Mouse (Mus musculus): ENCODE measurements around the gene Tti1.
"Not testable (repeated sequence)": the region's sequence is repeated elsewhere in the genome, so short reads cannot be mapped to it uniquely, and the experiment has no call there.

DNA sequence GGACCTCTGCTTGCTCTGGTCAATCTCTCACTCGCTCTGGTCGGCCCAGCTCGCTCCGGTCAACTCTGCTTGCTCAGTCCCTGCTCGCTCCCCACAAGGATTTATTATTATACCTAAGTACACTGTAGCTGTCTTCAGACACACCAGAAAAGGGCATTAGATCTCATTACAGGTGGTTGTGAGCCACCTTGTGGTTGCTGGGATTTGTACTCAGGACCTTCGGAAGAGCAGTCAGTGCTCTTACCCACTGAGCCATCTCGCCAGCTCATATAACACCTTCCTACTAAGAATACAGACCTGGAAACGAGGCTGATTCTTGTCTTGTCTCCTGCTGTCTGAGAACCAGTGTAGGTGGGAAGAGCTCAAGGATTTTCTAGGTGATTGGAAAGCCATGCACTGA lies 27.1 kb upstream of the Tti1 start:
- TF ChIP-seq FLI1 (IDR thresholded peaks at IDR 0.05; ENCODE audit: low read length); GATA1 (IDR thresholded peaks at IDR 0.05; ENCODE audit: borderline replicate concordance, low read length): not testable (repeated sequence)
